In genomic region chr6:12519121-12519520, GRCm38 (mm10) we compare ENCODE assay signal across 16 mouse cellular contexts.
DNase-seq lines count a peak whose midpoint lies in the region; ATAC-seq lines count a peak whose summit lies in the region.
"Had no signal": no experiment of that assay in that cellular context is flagged by ENCODE, and none has a peak within 500 bp of the region (broad histone marks: within the 10 kb centered on the region; RNA-seq: fewer than 3 reads in every experiment).

No protein-coding gene starts in this region.

- ATAC-seq in hindbrain, embryonic 11.5 days (ENCODE audit: low FRiP score), result 0 out of 2 replicates have a peak, but pooled peaks have one; percentile 38
- ATAC-seq in forebrain, embryonic 15.5 days (replicated peaks), result peak; percentile 79
- peak; percentile 69 for ATAC-seq in midbrain, embryonic 14.5 days (ENCODE audit: low FRiP score, low TSS enrichment)
- ATAC-seq: inflammation-experienced regulatory T-cells, adult 6 months; liver, embryonic 12.5 days had no signal

- H3K4me2 ChIP-seq in hindbrain, embryonic 11.5 days (replicated peaks; ENCODE audit: low read depth, low read length), result no peak overlapping the region
- no peak overlapping the region for H3K4me2 ChIP-seq in forebrain, embryonic 15.5 days (replicated peaks)
- H3K4me2 ChIP-seq in midbrain, embryonic 14.5 days (ENCODE audit: low read length), result no peak overlapping the region
- H3K4me2 ChIP-seq: heart, embryonic 13.5 days; liver, embryonic 12.5 days had no signal

- no peaks in the 10 kb centered on the region for H3K27me3 ChIP-seq in hindbrain, embryonic 11.5 days (ENCODE audit: control insufficient read depth, insufficient read depth, low read length)
- no peaks in the 10 kb centered on the region for H3K27me3 ChIP-seq in hindbrain, embryonic 10.5 days (ENCODE audit: insufficient read depth, poor library complexity, severe bottlenecking)
- H3K27me3 ChIP-seq in forebrain, embryonic 15.5 days, result no peaks in the 10 kb centered on the region
- H3K27me3 ChIP-seq in midbrain, embryonic 14.5 days (ENCODE audit: control insufficient read depth, insufficient read depth, low read length), result no peaks in the 10 kb centered on the region
- H3K27me3 ChIP-seq: heart, embryonic 13.5 days; liver, embryonic 12.5 days had no signal

- no peak for DNase-seq in hindbrain, embryonic 11.5 days (ENCODE audit: low spot score)
- DNase-seq in hindbrain, embryonic 10.5 days (ENCODE audit: low spot score), result no peak
- DNase-seq in cerebellum, adult 8-10 months, result peak; percentile 3
- DNase-seq in midbrain, embryonic 14.5 days, result peak; percentile 62
- no peak for DNase-seq in B cell, adult 2 months
- DNase-seq in gastrocnemius, postnatal 25 days, result no peak
- DNase-seq in adrenal gland, adult 2 months, result no peak
- DNase-seq: embryo, embryonic 11 days; gastrocnemius, postnatal 14 days had no signal

- no peak overlapping the region for H3K27ac ChIP-seq in hindbrain, embryonic 11.5 days (ENCODE audit: low read depth, low read length)
- H3K27ac ChIP-seq in hindbrain, embryonic 10.5 days, result no peak overlapping the region
- no peak overlapping the region for H3K27ac ChIP-seq in forebrain, embryonic 15.5 days (replicated peaks)
- no peak overlapping the region for H3K27ac ChIP-seq in midbrain, embryonic 14.5 days (replicated peaks; ENCODE audit: low read depth, low read length)
- H3K27ac ChIP-seq: heart, embryonic 13.5 days; kidney, postnatal 0 days; left cerebral cortex, adult 2 months; liver, embryonic 12.5 days had no signal

- H3K9ac ChIP-seq in hindbrain, embryonic 11.5 days (ENCODE audit: low read depth, low read length), result no peak overlapping the region
- no peak overlapping the region for H3K9ac ChIP-seq in forebrain, embryonic 15.5 days (replicated peaks)
- H3K9ac ChIP-seq in midbrain, embryonic 14.5 days (replicated peaks; ENCODE audit: low read length), result no peak overlapping the region
- H3K9ac ChIP-seq: heart, embryonic 13.5 days; liver, embryonic 12.5 days had no signal

- H3K9me3 ChIP-seq in hindbrain, embryonic 11.5 days (ENCODE audit: control insufficient read depth, low read length), result no peaks in the 10 kb centered on the region
- no peaks in the 10 kb centered on the region for H3K9me3 ChIP-seq in hindbrain, embryonic 10.5 days
- H3K9me3 ChIP-seq in forebrain, embryonic 15.5 days, result no peaks in the 10 kb centered on the region
- no peaks in the 10 kb centered on the region for H3K9me3 ChIP-seq in midbrain, embryonic 14.5 days (ENCODE audit: control insufficient read depth, low read length)
- H3K9me3 ChIP-seq: G1E; heart, embryonic 13.5 days; liver, embryonic 12.5 days had no signal

- H3K36me3 ChIP-seq in hindbrain, embryonic 11.5 days (ENCODE audit: control insufficient read depth, insufficient read depth, low read length), result no peaks in the 10 kb centered on the region
- no peaks in the 10 kb centered on the region for H3K36me3 ChIP-seq in hindbrain, embryonic 10.5 days
- no peaks in the 10 kb centered on the region for H3K36me3 ChIP-seq in forebrain, embryonic 15.5 days
- no peaks in the 10 kb centered on the region for H3K36me3 ChIP-seq in midbrain, embryonic 14.5 days (ENCODE audit: control insufficient read depth, insufficient read depth, low read length)
- H3K36me3 ChIP-seq: G1E; heart, embryonic 13.5 days; liver, embryonic 12.5 days had no signal

- no peaks in the 10 kb centered on the region for H3K4me1 ChIP-seq in hindbrain, embryonic 11.5 days (replicated peaks; ENCODE audit: control insufficient read depth, insufficient read depth, low read length)
- H3K4me1 ChIP-seq in hindbrain, embryonic 10.5 days (replicated peaks), result 0 out of 2 replicates have a peak, but pooled peaks cover 3% of the 10 kb centered on the region
- H3K4me1 ChIP-seq in forebrain, embryonic 15.5 days, result peaks cover 9% of the 10 kb centered on the region; the same call in 1 of the 2 replicates
- H3K4me1 ChIP-seq in midbrain, embryonic 14.5 days (ENCODE audit: control insufficient read depth, insufficient read depth, low read length), result peaks cover 7% of the 10 kb centered on the region
- H3K4me1 ChIP-seq: heart, embryonic 13.5 days; liver, embryonic 12.5 days had no signal

- no peak overlapping the region for H3K4me3 ChIP-seq in hindbrain, embryonic 11.5 days (ENCODE audit: low read depth, low read length)
- no peak overlapping the region for H3K4me3 ChIP-seq in hindbrain, embryonic 10.5 days
- no peak overlapping the region for H3K4me3 ChIP-seq in forebrain, embryonic 15.5 days
- no peak overlapping the region for H3K4me3 ChIP-seq in midbrain, embryonic 14.5 days (replicated peaks; ENCODE audit: low read depth, low read length)
- H3K4me3 ChIP-seq: heart, embryonic 13.5 days; left cerebral cortex, adult 2 months; liver, embryonic 12.5 days had no signal

Comparison
In these comparisons a context has a peak if more than half of its experiments do, and no peak if none do; other contexts are left out.
1. DNase-seq: peak in cerebellum, adult 8-10 months (single experiment) and midbrain, embryonic 14.5 days (single experiment); none in hindbrain, embryonic 11.5 days (single experiment), hindbrain, embryonic 10.5 days (single experiment), B cell, adult 2 months (0 of 2), gastrocnemius, postnatal 25 days (single experiment) and adrenal gland, adult 2 months (single experiment).
2. Peak in every context shown above with its lines, with median percentiles within 50 percentile points of each other: ATAC-seq.